Mouse (Mus musculus): Measurements from ENCODE around the gene Msh5. TPM values are rescaled to one million over a fixed set of nuclear protein-coding genes. Genes with fewer than 3 reads are reported as not detected.
"Not testable (repeated sequence)": the region's sequence is repeated elsewhere in the genome, so short reads cannot be mapped to it uniquely, and the experiment has no call there.

Msh5 gene
- polyA plus RNA-seq, 1 experiment = 1.5 TPM

GRCm38 (mm10) chr17:35049561-35050016 lies 3.0 kb upstream of the Msh5 start, which contains the start of gene Clic1:
Gene Clic1 (plus strand): TSS chr17:35049966.
- no peak for DNase-seq (ENCODE audit: extremely low spot score in 1 of 2, low spot score in 1 of 2)

DNA sequence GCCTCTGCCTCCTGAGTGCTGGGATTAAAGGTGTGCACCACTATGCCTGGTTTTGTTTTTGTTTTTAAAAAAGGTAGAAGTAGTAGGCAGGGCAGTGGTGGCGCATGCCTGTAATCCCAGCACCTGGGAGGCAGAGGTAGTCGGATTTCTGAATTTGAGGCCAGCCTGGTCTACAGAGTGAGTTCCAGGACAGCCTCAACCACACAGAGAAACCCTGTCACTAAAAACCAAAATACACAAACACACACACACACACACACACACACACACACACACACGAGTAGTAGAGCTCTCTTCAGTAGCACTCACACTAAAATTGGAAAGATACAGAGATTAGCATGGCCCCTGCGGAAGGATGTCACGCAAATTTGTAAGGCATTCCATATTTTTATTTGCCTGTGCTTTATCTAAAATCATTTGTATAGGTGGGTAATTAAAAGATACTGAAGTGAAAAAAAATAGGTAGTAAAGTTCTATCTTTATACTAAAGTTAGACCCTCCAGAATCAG lies 2.4 kb upstream of the Msh5 start:
- DNase-seq (ENCODE audit: extremely low spot score in 1 of 2, low spot score in 1 of 2) = no peak

GRCm38 (mm10) chr17:35048149-35048931 lies 1.8 kb upstream of the Msh5 start:
- DNase-seq (ENCODE audit: extremely low spot score in 1 of 2, low spot score in 1 of 2) = no peak

GRCm38 (mm10) chr17:35047688-35048087 lies 1.1 kb upstream of the Msh5 start:
- no peak for DNase-seq (ENCODE audit: extremely low spot score in 1 of 2, low spot score in 1 of 2)

- no peak for DNase-seq (ENCODE audit: extremely low spot score in 1 of 2, low spot score in 1 of 2)
These were observed 501 bp downstream of the Msh5 start for GRCm38 (mm10) chr17:35045807-35046680.

DNA sequence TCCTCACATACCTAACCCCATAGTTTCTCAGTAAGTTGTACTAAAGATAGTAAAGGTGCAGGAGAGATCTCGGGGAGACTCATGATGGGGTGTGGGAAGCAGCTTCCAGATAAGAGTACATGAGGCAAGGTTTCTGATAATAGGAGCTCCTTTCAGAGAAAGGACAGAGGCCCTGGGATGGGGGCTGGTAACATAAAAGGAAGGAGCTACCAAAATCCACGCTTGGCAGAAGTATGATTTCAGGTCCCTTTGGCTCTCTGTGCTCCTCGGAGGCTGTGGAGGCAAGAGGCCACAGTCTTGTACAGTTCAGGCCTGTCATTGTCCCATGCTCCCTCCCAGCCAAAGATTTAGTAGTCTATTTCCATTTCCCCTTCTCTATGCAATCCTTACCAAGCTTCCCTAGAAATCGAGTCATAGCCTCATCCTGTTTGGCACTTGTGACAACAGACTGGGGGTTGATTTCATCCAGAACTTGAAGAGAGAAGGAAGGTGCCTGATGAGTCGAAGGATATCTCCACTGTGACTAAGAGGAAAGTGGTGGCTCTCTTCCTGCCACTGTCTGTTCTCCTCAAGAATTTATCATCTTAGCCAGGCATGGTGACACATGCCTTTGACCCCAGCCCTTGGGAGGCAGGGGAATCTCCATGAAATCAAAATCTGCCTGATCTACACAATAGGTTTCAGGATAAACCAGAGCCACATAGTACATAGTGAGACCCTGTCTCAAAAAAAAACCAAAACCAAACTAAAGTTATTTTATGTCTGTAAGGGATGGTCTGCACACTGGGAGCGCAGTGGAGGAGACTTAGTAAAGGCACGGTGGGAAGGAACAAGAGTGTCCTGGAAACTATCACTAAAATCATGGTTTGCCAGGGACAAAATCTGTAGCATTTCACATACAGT lies 1.4 kb downstream of the Msh5 start:
- no peak for DNase-seq (ENCODE audit: extremely low spot score in 1 of 2, low spot score in 1 of 2)

GRCm38 (mm10) chr17:35043794-35044193 lies 2.8 kb downstream of the Msh5 start:
- DNase-seq (ENCODE audit: extremely low spot score in 1 of 2, low spot score in 1 of 2) = no peak

GRCm38 (mm10) chr17:35039121-35039873 lies 7.2 kb downstream of the Msh5 start:
- peak; percentile 37 to 56 for DNase-seq (ENCODE audit: extremely low spot score in 1 of 2, low spot score in 1 of 2)

- DNase-seq (ENCODE audit: extremely low spot score in 1 of 2, low spot score in 1 of 2) = no peak
These were observed 11.6 kb downstream of the Msh5 start for GRCm38 (mm10) chr17:35034896-35035295.

- not testable (repeated sequence) for DNase-seq (ENCODE audit: extremely low spot score in 1 of 2, low spot score in 1 of 2)
These were observed 12.8 kb downstream of the Msh5 start for GRCm38 (mm10) chr17:35033703-35034102.

DNA sequence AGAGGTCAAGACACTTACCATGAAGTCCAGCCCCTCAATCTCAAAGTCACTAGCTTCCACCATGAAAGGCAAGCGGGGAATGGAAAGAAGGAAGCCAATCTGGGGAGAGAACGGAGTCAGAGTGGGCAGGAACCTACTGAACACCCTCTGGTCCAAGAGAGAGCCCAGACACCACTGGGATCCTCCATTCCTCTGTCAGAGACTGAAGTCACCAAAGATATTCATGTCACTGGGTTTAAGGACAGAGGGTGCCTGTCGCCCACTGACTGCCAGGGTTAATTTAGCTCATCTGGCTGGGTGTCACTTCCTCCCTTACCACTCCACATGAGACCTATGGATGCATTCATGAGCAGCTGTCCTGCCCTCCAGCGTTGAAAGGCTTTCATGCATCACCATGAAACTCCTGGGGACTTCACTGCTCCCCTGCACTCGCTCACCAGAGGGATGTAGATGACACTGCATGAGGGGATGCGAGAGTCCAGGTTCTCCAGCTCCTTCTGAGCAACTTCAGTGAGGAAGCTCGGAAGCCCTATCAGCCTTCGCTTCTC lies 14.1 kb downstream of the Msh5 start:
- no peak for DNase-seq (ENCODE audit: extremely low spot score in 1 of 2, low spot score in 1 of 2)

DNA sequence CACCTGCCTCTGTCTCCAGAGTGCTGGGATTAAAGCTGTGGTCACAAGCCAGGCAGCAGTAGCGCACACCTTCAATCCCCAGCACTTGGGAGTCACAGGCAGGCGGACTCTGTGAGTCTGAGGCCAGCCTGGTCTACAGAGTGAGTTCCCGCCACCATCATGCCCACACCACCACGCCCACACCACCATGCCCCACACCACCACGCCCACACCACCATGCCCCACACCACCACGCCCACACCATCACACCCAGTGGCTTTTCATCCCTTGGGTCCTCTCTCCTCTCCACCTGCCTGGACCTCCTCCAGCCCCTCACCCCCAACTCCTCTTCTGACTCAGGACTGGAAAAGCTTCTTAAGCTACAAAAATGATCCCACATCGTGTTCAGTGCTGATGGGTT lies 14.7 kb downstream of the Msh5 start:
- DNase-seq (ENCODE audit: extremely low spot score in 1 of 2, low spot score in 1 of 2) = no peak

GRCm38 (mm10) chr17:35031272-35031671 lies 15.3 kb downstream of the Msh5 start:
- DNase-seq (ENCODE audit: extremely low spot score in 1 of 2, low spot score in 1 of 2) = no peak

DNA sequence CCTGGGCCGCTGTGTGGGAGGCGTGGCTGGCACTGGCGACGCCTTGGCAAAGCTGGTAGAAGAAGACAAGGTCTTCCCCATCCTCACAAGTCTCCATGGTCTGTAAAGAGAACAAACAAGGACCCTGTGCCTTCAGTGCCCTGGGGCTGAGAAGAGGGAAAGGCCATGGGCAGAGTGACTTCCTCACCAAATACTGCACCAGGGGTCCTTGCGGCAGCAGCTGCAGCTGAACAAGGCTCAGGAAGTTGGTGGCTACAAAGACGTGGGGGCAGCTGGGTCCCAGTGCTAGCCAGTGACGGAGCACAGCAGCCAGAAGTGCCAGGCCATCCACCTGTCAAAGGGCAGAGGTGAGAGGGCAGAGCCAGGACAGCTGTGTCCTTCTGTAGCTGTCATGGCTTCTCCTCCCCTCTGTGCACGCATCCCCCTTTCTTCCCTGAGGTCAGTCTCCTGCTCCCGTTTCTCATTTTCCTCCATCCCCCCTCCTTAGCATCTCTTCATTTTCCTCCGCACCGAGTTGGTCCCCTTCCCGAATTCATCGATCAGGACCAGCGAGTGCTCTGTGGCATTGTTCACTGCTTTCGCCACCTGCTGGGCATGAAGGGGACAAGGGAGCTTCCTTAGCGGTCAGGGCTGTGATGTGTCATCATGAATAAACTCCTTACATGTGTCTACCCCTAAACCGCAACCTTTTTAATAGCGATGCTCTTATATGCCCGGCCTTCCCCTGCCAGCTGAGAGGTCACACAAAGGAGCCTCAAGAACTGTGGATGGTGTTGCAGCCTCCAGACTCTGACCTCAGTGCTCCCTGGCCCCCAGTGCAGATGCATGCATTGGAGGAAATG lies 16.6 kb downstream of the Msh5 start:
- no peak for DNase-seq (ENCODE audit: extremely low spot score in 1 of 2, low spot score in 1 of 2)

GRCm38 (mm10) chr17:35028315-35028714 lies 18.2 kb downstream of the Msh5 start:
- no peak for DNase-seq (ENCODE audit: extremely low spot score in 1 of 2, low spot score in 1 of 2)

GRCm38 (mm10) chr17:35027277-35028068 lies 19.1 kb downstream of the Msh5 start, which contains the start of gene Sapcd1:
Gene Sapcd1 (minus strand): TSS chr17:35028016.
- no peak for DNase-seq (ENCODE audit: extremely low spot score in 1 of 2, low spot score in 1 of 2)

- no peak for DNase-seq (ENCODE audit: extremely low spot score in 1 of 2, low spot score in 1 of 2)
These were observed 20.3 kb downstream of the Msh5 start for GRCm38 (mm10) chr17:35026206-35026605.

Data from frontal cortex, adult 2 months (tissue).